Mouse (Mus musculus) bone marrow macrophage, adult 2 months (primary cell): ENCODE measurements around the gene Nadk. TPM values are rescaled to one million over a fixed set of nuclear protein-coding genes. Genes with fewer than 3 reads are reported as not detected.

Experiments used
- H3K27ac ChIP-seq: 2 replicates; pipeline ENCODE4 v1.5.1; 2012; ENCODE audit warnings: low read depth, low read length; ENCODE audit not compliant: insufficient read depth
- H3K4me1 ChIP-seq: 2 replicates; pipeline ENCODE4 v1.6.1; 2012; ENCODE audit warnings: low read length; ENCODE audit not compliant: control insufficient read depth, insufficient read depth
- H3K4me3 ChIP-seq: 2 replicates; pipeline ENCODE4 v1.5.1; 2012; ENCODE audit warnings: mild to moderate bottlenecking, low read length, moderate library complexity; ENCODE audit not compliant: insufficient read depth
- CTCF ChIP-seq: IDR thresholded peaks from 2 replicates; pipeline ENCODE4 v1.5.1; 2012; ENCODE audit warnings: low read depth, mild to moderate bottlenecking, low read length, moderate library complexity
- POLR2A ChIP-seq: IDR thresholded peaks from 2 replicates; pipeline ENCODE4 v1.6.1; 2012; ENCODE audit warnings: mild to moderate bottlenecking, low read depth, low read length, borderline replicate concordance
- polyA plus RNA-seq: library from polyadenylated mRNA; stranded (reverse); fragments of >200 nt; gene quantifications from 2 replicates; pipeline ENCODE4 v1.2.4, GENCODE M21; 2012; ENCODE audit not compliant: missing spikeins, insufficient read depth, insufficient read length

Nadk gene
- polyA plus RNA-seq, 1 experiment: 382 TPM

- Histone ChIP-seq H3K27ac (no peak overlapping the region), H3K4me3 (no peak overlapping the region), H3K4me1 (no peaks in the 10 kb centered on the region)
- TF ChIP-seq CTCF: no peak
These were observed 68.1 kb downstream of the Nadk start for GRCm38 (mm10) chr4:155630267-155630666.

GRCm38 (mm10) chr4:155635766-155636499, 73.8 kb downstream of the Nadk start:
- Histone ChIP-seq H3K4me1 (peaks cover 8% of the 10 kb centered on the region), H3K4me3 (no peak overlapping the region), H3K27ac (no peak overlapping the region)
- TF ChIP-seq CTCF: no peak
- no peak for TF ChIP-seq POLR2A

Other genes starting within 250 kb of the Nadk start
- not detected in 2 replicates for gene Prkcz, start 201.0 kb upstream of the Nadk start, polyA plus RNA-seq
- gene Gabrd, start 164.3 kb upstream of the Nadk start, polyA plus RNA-seq: 0.28 TPM in 1 of 2 replicates, not detected in the other
- gene Cfap74, start 153.2 kb upstream of the Nadk start, polyA plus RNA-seq: 0.67 and 0.68 TPM in 2 replicates
- not detected in 2 replicates for gene Tmem52, start 93.3 kb upstream of the Nadk start, polyA plus RNA-seq
- gene Gnb1, start 71.0 kb upstream of the Nadk start, polyA plus RNA-seq: 383 and 389 TPM in 2 replicates
- gene Slc35e2, start 39.0 kb downstream of the Nadk start, polyA plus RNA-seq: 11.2 and 11.4 TPM in 2 replicates
- gene Cdk11b, start 62.5 kb downstream of the Nadk start, polyA plus RNA-seq: 102 and 117 TPM in 2 replicates
- not detected in 2 replicates for gene Gm10563, start 83.0 kb downstream of the Nadk start, polyA plus RNA-seq
- gene Mmp23, start 91.0 kb downstream of the Nadk start, polyA plus RNA-seq: 0.64 and 1.9 TPM in 2 replicates
- gene Mib2, start 106.8 kb downstream of the Nadk start, polyA plus RNA-seq: 39.9 and 48.7 TPM in 2 replicates
- gene Fndc10, start 132.0 kb downstream of the Nadk start, polyA plus RNA-seq: 1.0 and 1.6 TPM in 2 replicates
- 99.3 and 107 TPM in 2 replicates for gene Ssu72, start 142.4 kb downstream of the Nadk start, polyA plus RNA-seq
- 1.3 and 1.4 TPM in 2 replicates for gene Tmem240, start 172.4 kb downstream of the Nadk start, polyA plus RNA-seq
- 13.6 and 19.1 TPM in 2 replicates for gene Atad3a, start 198.7 kb downstream of the Nadk start, polyA plus RNA-seq
- not detected in 2 replicates for gene Vwa1, start 212.3 kb downstream of the Nadk start, polyA plus RNA-seq
- 0.23 TPM in 1 of 2 replicates, not detected in the other for gene Tmem88b, start 223.5 kb downstream of the Nadk start, polyA plus RNA-seq
- not detected in 2 replicates for gene Ankrd65, start 228.1 kb downstream of the Nadk start, polyA plus RNA-seq
- 81.6 and 99.5 TPM in 2 replicates for gene Mrpl20, start 240.5 kb downstream of the Nadk start, polyA plus RNA-seq